Mouse (Mus musculus) embryonic facial prominence, embryonic 13.5 days (tissue): ENCODE measurements around the gene Hmgxb4. TPM values are rescaled to one million over a fixed set of nuclear protein-coding genes. Genes with fewer than 3 reads are reported as not detected.

ENCODE experiments used
- ATAC-seq: fragments of 200-750 bp; cut with Nextera tagmentation; 2 replicates; pipeline ENCODE4 v1.8.0; 2017; ENCODE audit warnings: low read depth; ENCODE audit not compliant: insufficient number of reproducible peaks, insufficient read depth, low FRiP score, low TSS enrichment
- H3K27ac ChIP-seq: fragments of 300-500 bp; sonication (generic); 2 replicates; pipeline ENCODE4 v1.5.1; 2015; ENCODE audit warnings: moderate library complexity, mild to moderate bottlenecking, inconsistent platforms
- H3K27me3 ChIP-seq: fragments of 300-500 bp; sonication (generic); 2 replicates; pipeline ENCODE4 v1.6.1; 2015; ENCODE audit warnings: mild to moderate bottlenecking, inconsistent platforms
- H3K36me3 ChIP-seq: fragments of 300-500 bp; sonication (generic); 2 replicates; pipeline ENCODE4 v1.6.1; 2015; ENCODE audit warnings: mild to moderate bottlenecking, inconsistent platforms
- H3K4me1 ChIP-seq: fragments of 300-500 bp; sonication (generic); 2 replicates; pipeline ENCODE4 v1.6.1; 2015; ENCODE audit warnings: inconsistent platforms
- H3K4me2 ChIP-seq: fragments of 300-500 bp; sonication (generic); 2 replicates; pipeline ENCODE4 v1.6.1; 2015; ENCODE audit warnings: moderate library complexity, mild to moderate bottlenecking, inconsistent platforms
- H3K4me3 ChIP-seq: fragments of 300-500 bp; sonication (generic); 2 replicates; pipeline ENCODE4 v1.5.1; 2015; ENCODE audit warnings: mild to moderate bottlenecking, inconsistent platforms
- H3K9ac ChIP-seq: fragments of 300-500 bp; sonication (generic); 2 replicates; pipeline ENCODE4 v1.6.1; 2015; ENCODE audit warnings: mild to moderate bottlenecking, inconsistent platforms
- H3K9me3 ChIP-seq: fragments of 300-500 bp; sonication (generic); 2 replicates; pipeline ENCODE4 v1.6.1; 2016; ENCODE audit warnings: inconsistent platforms
- WGBS: fragments of 180-500 bp; shearing (Covaris S2); methylation state at CpG from one replicate; pipeline ENCODE4 v1.1.7; 2015; ENCODE audit warnings: mixed read lengths; 5-methylcytosine and 5-hydroxymethylcytosine counted together
- polyA plus RNA-seq: library from polyadenylated mRNA; unstranded; fragments of >200 nt; fragmentation: Nextera tagmentation; extraction: Ambion mirVana; gene quantifications from 2 replicates; pipeline ENCODE4 v1.2.1, GENCODE M21; 2015

The Hmgxb4 gene
- polyA plus RNA-seq, 1 experiment from 2014 or later: 53.5 TPM

GRCm38 (mm10) chr8:75023660-75024316, 30.6 kb downstream of the Hmgxb4 start:
- Histone ChIP-seq H3K36me3 (peaks cover 73% of the 10 kb centered on the region), H3K9ac (no peak overlapping the region), H3K27me3 (no peaks in the 10 kb centered on the region), H3K4me1 (no peaks in the 10 kb centered on the region), H3K27ac (no peak overlapping the region), H3K4me2 (no peak overlapping the region), H3K9me3 (no peaks in the 10 kb centered on the region), H3K4me3 (no peak overlapping the region)
- 89% methylated on average over 3 of the region's 3 CpGs for WGBS
- no peak for ATAC-seq

GRCm38 (mm10) chr8:75025809-75026208, 32.7 kb downstream of the Hmgxb4 start:
- Histone ChIP-seq H3K27ac (no peak overlapping the region), H3K4me2 (no peak overlapping the region), H3K4me3 (no peak overlapping the region), H3K36me3 (peaks cover 85% of the 10 kb centered on the region), H3K4me1 (no peaks in the 10 kb centered on the region), H3K9ac (no peak overlapping the region), H3K9me3 (no peaks in the 10 kb centered on the region), H3K27me3 (no peaks in the 10 kb centered on the region)
- ATAC-seq: no peak
- 89% methylated on average over 4 of the region's 4 CpGs for WGBS

GRCm38 (mm10) chr8:75030453-75031024, 37.4 kb downstream of the Hmgxb4 start:
- Histone ChIP-seq H3K4me2 (no peak overlapping the region), H3K9me3 (no peaks in the 10 kb centered on the region), H3K4me3 (no peak overlapping the region), H3K36me3 (peaks cover 50% of the 10 kb centered on the region), H3K27me3 (no peaks in the 10 kb centered on the region), H3K9ac (no peak overlapping the region), H3K4me1 (peaks cover 9% of the 10 kb centered on the region), H3K27ac (no peak overlapping the region)
- ATAC-seq: no peak
- 97% methylated on average over 3 of the region's 3 CpGs for WGBS

- peak overlapping the region; percentile 68 for H3K4me3 ChIP-seq
- peaks cover 32% of the 10 kb centered on the region for H3K36me3 ChIP-seq
- WGBS: 66% methylated on average over 5 of the region's 5 CpGs
- H3K9ac ChIP-seq: peak overlapping the region; percentile 74
- peak overlapping the region; percentile 80 for H3K4me2 ChIP-seq
- no peaks in the 10 kb centered on the region for H3K27me3 ChIP-seq
- no peaks in the 10 kb centered on the region for H3K9me3 ChIP-seq
- peaks cover 9% of the 10 kb centered on the region for H3K4me1 ChIP-seq
- H3K27ac ChIP-seq: peak overlapping the region; percentile 88
- ATAC-seq: no peak
Measured at GRCm38 (mm10) chr8:75032961-75033360, 39.8 kb downstream of the Hmgxb4 start.

GRCm38 (mm10) chr8:75033511-75034243, 40.5 kb downstream of the Hmgxb4 start, which contains the start of gene Tom1:
Gene Tom1, plus strand, starts transcription at chr8:75033705.
- H3K4me3 ChIP-seq: peak within 1 kb of the TSS; percentile 68
- peaks cover 24% of the 10 kb centered on the region for H3K36me3 ChIP-seq
- H3K27me3 ChIP-seq: no peaks in the 10 kb centered on the region
- peak within 1 kb of the TSS; percentile 76 for H3K9ac ChIP-seq
- H3K27ac ChIP-seq: peak within 1 kb of the TSS; percentile 88
- no peaks in the 10 kb centered on the region for H3K9me3 ChIP-seq
- peak within 1 kb of the TSS; percentile 80 for H3K4me2 ChIP-seq
- peak; percentile 98 for ATAC-seq
- WGBS: under 1% methylated on average over 59 of the region's 62 CpGs
- H3K4me1 ChIP-seq: peaks cover 14% of the 10 kb centered on the region

- Histone ChIP-seq H3K27ac (peak overlapping the region; percentile 88; the same call in 1 of the 2 replicates), H3K4me1 (peaks cover 16% of the 10 kb centered on the region), H3K9me3 (no peaks in the 10 kb centered on the region), H3K4me3 (peak overlapping the region; percentile 68), H3K36me3 (peaks cover 18% of the 10 kb centered on the region), H3K4me2 (peak overlapping the region; percentile 80), H3K27me3 (no peaks in the 10 kb centered on the region), H3K9ac (peak overlapping the region; percentile 76)
- no peak for ATAC-seq
- WGBS: 1% methylated on average over 17 of the region's 17 CpGs
Measured at GRCm38 (mm10) chr8:75034285-75034684, 41.1 kb downstream of the Hmgxb4 start.

- no peak overlapping the region for H3K9ac ChIP-seq
- peaks cover 8% of the 10 kb centered on the region for H3K36me3 ChIP-seq
- no peaks in the 10 kb centered on the region for H3K27me3 ChIP-seq
- no peak overlapping the region for H3K27ac ChIP-seq
- no peak for ATAC-seq
- H3K9me3 ChIP-seq: no peaks in the 10 kb centered on the region
- H3K4me3 ChIP-seq: no peak overlapping the region
- no peak overlapping the region for H3K4me2 ChIP-seq
- peaks cover 16% of the 10 kb centered on the region for H3K4me1 ChIP-seq
Measured at GRCm38 (mm10) chr8:75035640-75036039, 42.5 kb downstream of the Hmgxb4 start.

- Histone ChIP-seq H3K9ac (no peak overlapping the region), H3K36me3 (no peaks in the 10 kb centered on the region), H3K27me3 (no peaks in the 10 kb centered on the region), H3K9me3 (no peaks in the 10 kb centered on the region), H3K4me3 (no peak overlapping the region), H3K27ac (no peak overlapping the region), H3K4me2 (no peak overlapping the region), H3K4me1 (peaks cover 16% of the 10 kb centered on the region)
- no peak for ATAC-seq
Measured at GRCm38 (mm10) chr8:75038497-75038896, 45.3 kb downstream of the Hmgxb4 start.

- Histone ChIP-seq H3K9ac (no peak overlapping the region), H3K27me3 (no peaks in the 10 kb centered on the region), H3K4me2 (no peak overlapping the region), H3K9me3 (no peaks in the 10 kb centered on the region), H3K4me3 (no peak overlapping the region), H3K36me3 (no peaks in the 10 kb centered on the region), H3K27ac (no peak overlapping the region), H3K4me1 (peaks cover 11% of the 10 kb centered on the region)
- ATAC-seq: no peak
- 85% methylated on average over 1 of the region's 1 CpGs for WGBS
Measured at GRCm38 (mm10) chr8:75039754-75040153, 46.6 kb downstream of the Hmgxb4 start.

GRCm38 (mm10) chr8:75042171-75042570, 49.0 kb downstream of the Hmgxb4 start:
- H3K27me3 ChIP-seq: no peaks in the 10 kb centered on the region
- H3K4me2 ChIP-seq: no peak overlapping the region
- no peak overlapping the region for H3K27ac ChIP-seq
- H3K4me1 ChIP-seq: peaks cover 7% of the 10 kb centered on the region; the same call in 1 of the 2 replicates
- WGBS: 82% methylated on average over 2 of the region's 2 CpGs
- H3K9ac ChIP-seq: no peak overlapping the region
- ATAC-seq: no peak
- no peaks in the 10 kb centered on the region for H3K36me3 ChIP-seq
- no peak overlapping the region for H3K4me3 ChIP-seq
- no peaks in the 10 kb centered on the region for H3K9me3 ChIP-seq

- H3K4me3 ChIP-seq: no peak overlapping the region
- no peak overlapping the region for H3K27ac ChIP-seq
- H3K36me3 ChIP-seq: no peaks in the 10 kb centered on the region
- 84% methylated on average over 1 of the region's 1 CpGs for WGBS
- H3K9me3 ChIP-seq: no peaks in the 10 kb centered on the region
- H3K4me2 ChIP-seq: no peak overlapping the region
- peaks cover 7% of the 10 kb centered on the region; the same call in 1 of the 2 replicates for H3K4me1 ChIP-seq
- ATAC-seq: no peak
- no peaks in the 10 kb centered on the region for H3K27me3 ChIP-seq
- no peak overlapping the region for H3K9ac ChIP-seq
Measured at GRCm38 (mm10) chr8:75042974-75043373, 49.8 kb downstream of the Hmgxb4 start.

- Histone ChIP-seq H3K27me3 (no peaks in the 10 kb centered on the region), H3K4me3 (no peak overlapping the region), H3K4me2 (no peak overlapping the region), H3K27ac (no peak overlapping the region), H3K36me3 (0 out of 2 replicates have a peak, but pooled peaks cover 3% of the 10 kb centered on the region), H3K9me3 (no peaks in the 10 kb centered on the region), H3K9ac (no peak overlapping the region), H3K4me1 (no peaks in the 10 kb centered on the region)
- no peak for ATAC-seq
- WGBS: 91% methylated on average over 1 of the region's 1 CpGs
Measured at GRCm38 (mm10) chr8:75046303-75046702, 53.1 kb downstream of the Hmgxb4 start.
